Mouse (Mus musculus) liver, adult 2 months (tissue): ENCODE results near the gene Myom1. TPM values are rescaled to one million over a fixed set of nuclear protein-coding genes. Genes with fewer than 3 reads are reported as not detected.
A peak's percentile ranks its signal among the peaks of the same experiment; 100 is the strongest.

ENCODE experiments used
- DNase-seq: peaks from one replicate; pipeline ENCODE4 v3.0.0-alpha.2; 2011; ENCODE audit warnings: low read depth, low spot score; ENCODE audit errors: extremely low read depth
- H3K27ac ChIP-seq: fragments of 200-500 bp; replicated peaks from 2 replicates; pipeline ENCODE4 v1.5.1; 2012; ENCODE audit warnings: low read depth, mild to moderate bottlenecking, control low read depth, inconsistent platforms, low read length; ENCODE audit not compliant: insufficient read depth
- H3K27me3 ChIP-seq: fragments of 200-500 bp; 2 replicates; pipeline ENCODE4 v1.6.1; 2012; ENCODE audit warnings: mild to moderate bottlenecking, moderate library complexity, low read length, inconsistent platforms; ENCODE audit not compliant: control insufficient read depth, insufficient read depth
- H3K36me3 ChIP-seq: fragments of 200-500 bp; 2 replicates; pipeline ENCODE4 v1.6.1; 2012; ENCODE audit warnings: low read length, inconsistent platforms; ENCODE audit not compliant: control insufficient read depth, insufficient read depth
- H3K4me1 ChIP-seq: fragments of 200-500 bp; 2 replicates; pipeline ENCODE4 v1.6.1; 2011; ENCODE audit warnings: low read length; ENCODE audit not compliant: control insufficient read depth, insufficient read depth
- H3K4me3 ChIP-seq: fragments of 200-500 bp; 2 replicates; pipeline ENCODE4 v1.5.1; 2011; ENCODE audit warnings: low read depth, mild to moderate bottlenecking, control low read depth, low read length, moderate library complexity; ENCODE audit not compliant: insufficient read depth
- H3K79me2 ChIP-seq: fragments of 200-500 bp; 2 replicates; pipeline ENCODE4 v1.6.1; 2012; ENCODE audit warnings: inconsistent platforms, mild to moderate bottlenecking, low read length, moderate library complexity; ENCODE audit not compliant: control insufficient read depth, insufficient read depth
- H3K9ac ChIP-seq: fragments of 200-500 bp; 2 replicates; pipeline ENCODE4 v1.6.1; 2012; ENCODE audit warnings: low read depth, mild to moderate bottlenecking, control low read depth, inconsistent platforms, low read length
- CTCF ChIP-seq: fragments of 200-500 bp; IDR thresholded peaks from 2 replicates; pipeline ENCODE4 v1.5.1; 2011; ENCODE audit warnings: low read depth, low read length, control low read depth
- POLR2A ChIP-seq: fragments of 200-500 bp; IDR thresholded peaks from 2 replicates; pipeline ENCODE4 v1.6.1; 2011; ENCODE audit warnings: low read length, control low read depth; ENCODE audit not compliant: insufficient read depth; ENCODE audit errors: extremely low read depth
- WGBS: fragments of 180-500 bp; shearing (Covaris S2); methylation state at CpG from one replicate; pipeline ENCODE4 v1.1.7; 2018; 5-methylcytosine and 5-hydroxymethylcytosine counted together
- polyA plus RNA-seq: library from polyadenylated mRNA; depleted of rRNA; stranded (reverse); fragments of >200 nt; gene quantifications from 2 replicates; pipeline ENCODE4 v1.2.3, GENCODE M21; 2012
- total RNA-seq: library from RNA; depleted of rRNA; stranded (reverse); fragments of >200 nt; gene quantifications from 2 replicates; pipeline ENCODE4 v1.2.3, GENCODE M21; 2014

Gene Myom1
- total and polyA plus RNA-seq, 2 experiments: 0.34 to 3.2 TPM

- TF ChIP-seq POLR2A (no peak), CTCF (no peak)
- Histone ChIP-seq H3K4me1 (no peaks in the 10 kb centered on the region), H3K9ac (no peak overlapping the region), H3K36me3 (no peaks in the 10 kb centered on the region), H3K79me2 (no peaks in the 10 kb centered on the region), H3K27me3 (no peaks in the 10 kb centered on the region), H3K27ac (no peak overlapping the region), H3K4me3 (no peak overlapping the region)
- 81% methylated on average over 4 of the region's 4 CpGs for WGBS
- DNase-seq: no peak
These were observed 72.0 kb downstream of the Myom1 start for GRCm38 (mm10) chr17:71074386-71074785.

GRCm38 (mm10) chr17:71081986-71082385, 79.6 kb downstream of the Myom1 start:
- 73% methylated on average over 7 of the region's 7 CpGs for WGBS
- H3K9ac ChIP-seq: no peak overlapping the region
- no peaks in the 10 kb centered on the region for H3K36me3 ChIP-seq
- DNase-seq: peak; percentile 49
- H3K27me3 ChIP-seq: no peaks in the 10 kb centered on the region
- H3K4me3 ChIP-seq: no peak overlapping the region; the same call in 1 of the 2 replicates
- H3K4me1 ChIP-seq: peaks cover 3% of the 10 kb centered on the region; the same call in 1 of the 2 replicates
- no peaks in the 10 kb centered on the region for H3K79me2 ChIP-seq
- no peak for TF ChIP-seq CTCF
- TF ChIP-seq POLR2A: no peak
- peak overlapping the region; percentile 16 for H3K27ac ChIP-seq

- Histone ChIP-seq H3K9ac (no peak overlapping the region), H3K4me3 (no peak overlapping the region), H3K27me3 (no peaks in the 10 kb centered on the region), H3K79me2 (no peaks in the 10 kb centered on the region), H3K36me3 (no peaks in the 10 kb centered on the region), H3K4me1 (peaks cover 24% of the 10 kb centered on the region), H3K27ac (peak overlapping the region; percentile 39; the same call in 1 of the 2 replicates)
- TF ChIP-seq POLR2A (no peak), CTCF (0 out of 2 replicates have a peak, but pooled peaks have one; percentile 17)
- WGBS: 34% methylated on average over 4 of the region's 4 CpGs
- peak; percentile 71 for DNase-seq
These were observed 84.5 kb downstream of the Myom1 start for GRCm38 (mm10) chr17:71086969-71087368.

- peaks cover 24% of the 10 kb centered on the region for H3K4me1 ChIP-seq
- TF ChIP-seq POLR2A: no peak
- peak; percentile 43 for TF ChIP-seq CTCF
- no peaks in the 10 kb centered on the region for H3K36me3 ChIP-seq
- H3K4me3 ChIP-seq: no peak overlapping the region
- peak overlapping the region; percentile 45 for H3K9ac ChIP-seq
- peak overlapping the region; percentile 95 for H3K27ac ChIP-seq
- no peaks in the 10 kb centered on the region for H3K79me2 ChIP-seq
- 69% methylated on average over 8 of the region's 8 CpGs for WGBS
- H3K27me3 ChIP-seq: no peaks in the 10 kb centered on the region
- peak; percentile 70 for DNase-seq
These were observed 85.1 kb downstream of the Myom1 start for GRCm38 (mm10) chr17:71087396-71088153.

- Histone ChIP-seq H3K4me3 (no peak overlapping the region), H3K9ac (peak overlapping the region; percentile 78), H3K79me2 (no peaks in the 10 kb centered on the region), H3K36me3 (no peaks in the 10 kb centered on the region), H3K4me1 (peaks cover 24% of the 10 kb centered on the region), H3K27ac (peak overlapping the region; percentile 98), H3K27me3 (no peaks in the 10 kb centered on the region)
- WGBS: 30% methylated on average over 3 of the region's 3 CpGs
- peak; percentile 88 for DNase-seq
- TF ChIP-seq POLR2A: no peak
- TF ChIP-seq CTCF: no peak
These were observed 85.7 kb downstream of the Myom1 start for GRCm38 (mm10) chr17:71088154-71088521.

GRCm38 (mm10) chr17:71088991-71089434, 86.6 kb downstream of the Myom1 start:
- peaks cover 29% of the 10 kb centered on the region for H3K4me1 ChIP-seq
- H3K79me2 ChIP-seq: no peaks in the 10 kb centered on the region
- peak overlapping the region; percentile 78 for H3K9ac ChIP-seq
- no peaks in the 10 kb centered on the region for H3K27me3 ChIP-seq
- TF ChIP-seq POLR2A (no peak), CTCF (no peak)
- WGBS: 21% methylated on average over 9 of the region's 9 CpGs
- H3K36me3 ChIP-seq: no peaks in the 10 kb centered on the region
- peak overlapping the region; percentile 98 for H3K27ac ChIP-seq
- H3K4me3 ChIP-seq: no peak overlapping the region
- DNase-seq: peak; percentile 100
